Mouse (Mus musculus) heart, adult 2 months (tissue): ENCODE data around the gene Epha7. TPM values are rescaled to one million over a fixed set of nuclear protein-coding genes. Genes with fewer than 3 reads are reported as not detected.

Experiments used
- DNase-seq, 2 experiments: peaks; one replicate each; pipeline ENCODE4 v3.0.0; 2021
- H3K27ac ChIP-seq: fragments of 200-600 bp; 2 replicates; pipeline ENCODE4 v1.8.1; 2022
- H3K27me3 ChIP-seq: fragments of 200-500 bp; 2 replicates; pipeline ENCODE4 v1.6.1; 2012; ENCODE audit warnings: mild to moderate bottlenecking, low read length, inconsistent platforms, mixed read lengths; ENCODE audit not compliant: control insufficient read depth, insufficient read depth
- H3K36me3 ChIP-seq: fragments of 200-500 bp; 2 replicates; pipeline ENCODE4 v1.6.1; 2012; ENCODE audit warnings: low read length, inconsistent platforms; ENCODE audit not compliant: control insufficient read depth, insufficient read depth
- H3K4me1 ChIP-seq: fragments of 200-500 bp; 2 replicates; pipeline ENCODE4 v1.6.1; 2011; ENCODE audit warnings: low read length; ENCODE audit not compliant: control insufficient read depth, insufficient read depth
- H3K4me3 ChIP-seq: fragments of 200-600 bp; 2 replicates; pipeline ENCODE4 v1.8.1; 2022
- H3K79me2 ChIP-seq: fragments of 200-500 bp; replicated peaks from 2 replicates; pipeline ENCODE4 v1.6.1; 2012; ENCODE audit warnings: mild to moderate bottlenecking, inconsistent platforms, low read length, moderate library complexity, mixed read lengths; ENCODE audit not compliant: control insufficient read depth, insufficient read depth
- H3K9ac ChIP-seq: fragments of 200-500 bp; 2 replicates; pipeline ENCODE4 v1.6.1; 2012; ENCODE audit warnings: low read depth, mild to moderate bottlenecking, control low read depth, inconsistent platforms, low read length, mixed read lengths
- CTCF ChIP-seq: fragments of 200-600 bp; IDR thresholded peaks from 2 replicates; pipeline ENCODE4 v1.8.1; 2022; ENCODE audit warnings: antibody characterized with exemption, mild to moderate bottlenecking, moderate library complexity
- EP300 ChIP-seq: fragments of 200-500 bp; IDR thresholded peaks from 2 replicates; pipeline ENCODE4 v1.6.1; 2011; ENCODE audit warnings: low read depth, low read length, control low read depth; ENCODE audit not compliant: insufficient read depth
- POLR2A ChIP-seq: fragments of 200-500 bp; IDR thresholded peaks from 2 replicates; pipeline ENCODE4 v1.6.1; 2011; ENCODE audit warnings: mild to moderate bottlenecking, low read depth, low read length, control low read depth; ENCODE audit not compliant: insufficient read depth
- WGBS: fragments of 180-500 bp; shearing (Covaris S2); methylation state at CpG from one replicate; pipeline ENCODE4 v1.1.7; 2018; 5-methylcytosine and 5-hydroxymethylcytosine counted together
- intact Hi-C: fragments of 180-260 bp; cut with DNase I; formaldehyde crosslinking; loops from one replicate; pipeline ENCODE4 v1.15.1; 2025
- polyA plus RNA-seq: library from polyadenylated mRNA; depleted of rRNA; stranded (reverse); fragments of >200 nt; gene quantifications from 2 replicates; pipeline ENCODE4 v1.2.3, GENCODE M21; 2012
- total RNA-seq, 2 experiments: library from RNA; stranded (reverse); gene quantifications; 2 replicates each; pipeline ENCODE4 v1.2.3; 2021

Gene Epha7
- total and polyA plus RNA-seq, 3 experiments: 1.2 to 6.9 (median 6.4) TPM

DNA sequence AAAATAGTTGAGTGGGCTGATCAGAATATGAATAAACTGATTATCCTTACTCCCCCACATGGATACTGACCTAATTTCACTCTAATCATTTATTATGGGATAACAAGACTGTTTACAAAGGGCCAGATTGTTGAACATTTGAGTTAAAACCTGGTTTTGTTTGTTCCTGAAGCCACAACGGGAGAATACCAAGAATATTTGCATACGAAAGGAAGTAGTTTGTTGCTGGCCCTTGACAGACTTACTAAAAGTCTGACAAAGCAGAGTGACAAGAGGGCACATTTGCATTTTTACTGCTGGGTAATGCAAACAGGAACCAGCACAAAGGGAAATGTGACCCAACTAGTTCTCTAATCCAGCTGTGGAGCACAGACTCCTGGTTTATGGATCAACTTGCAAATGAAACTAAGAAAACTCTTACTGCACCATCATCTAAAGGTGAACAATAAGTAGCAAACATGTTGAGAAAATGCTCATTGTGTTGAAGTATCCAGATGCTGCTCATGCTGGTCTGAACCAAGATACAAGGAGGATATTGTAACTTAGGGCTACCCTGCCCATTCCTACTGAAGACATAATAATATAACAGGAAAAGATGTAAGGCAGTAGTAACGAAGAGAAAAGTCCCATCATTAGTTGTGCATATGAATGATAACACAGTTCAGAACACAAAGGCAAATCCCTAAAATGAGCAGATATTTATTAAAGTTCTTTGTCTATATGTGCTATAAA is 154.8 kb downstream of the Epha7 start:
- Histone ChIP-seq H3K27ac (no peak overlapping the region), H3K9ac (no peak overlapping the region), H3K4me1 (no peaks in the 10 kb centered on the region), H3K79me2 (no peaks in the 10 kb centered on the region), H3K36me3 (no peaks in the 10 kb centered on the region), H3K4me3 (no peak overlapping the region), H3K27me3 (no peaks in the 10 kb centered on the region)
- intact Hi-C loops: no loop called here
- no peak for DNase-seq
- WGBS: 62% methylated on average over 3 of the region's 3 CpGs
- TF ChIP-seq EP300 (no peak), POLR2A (no peak), CTCF (no peak)

DNA sequence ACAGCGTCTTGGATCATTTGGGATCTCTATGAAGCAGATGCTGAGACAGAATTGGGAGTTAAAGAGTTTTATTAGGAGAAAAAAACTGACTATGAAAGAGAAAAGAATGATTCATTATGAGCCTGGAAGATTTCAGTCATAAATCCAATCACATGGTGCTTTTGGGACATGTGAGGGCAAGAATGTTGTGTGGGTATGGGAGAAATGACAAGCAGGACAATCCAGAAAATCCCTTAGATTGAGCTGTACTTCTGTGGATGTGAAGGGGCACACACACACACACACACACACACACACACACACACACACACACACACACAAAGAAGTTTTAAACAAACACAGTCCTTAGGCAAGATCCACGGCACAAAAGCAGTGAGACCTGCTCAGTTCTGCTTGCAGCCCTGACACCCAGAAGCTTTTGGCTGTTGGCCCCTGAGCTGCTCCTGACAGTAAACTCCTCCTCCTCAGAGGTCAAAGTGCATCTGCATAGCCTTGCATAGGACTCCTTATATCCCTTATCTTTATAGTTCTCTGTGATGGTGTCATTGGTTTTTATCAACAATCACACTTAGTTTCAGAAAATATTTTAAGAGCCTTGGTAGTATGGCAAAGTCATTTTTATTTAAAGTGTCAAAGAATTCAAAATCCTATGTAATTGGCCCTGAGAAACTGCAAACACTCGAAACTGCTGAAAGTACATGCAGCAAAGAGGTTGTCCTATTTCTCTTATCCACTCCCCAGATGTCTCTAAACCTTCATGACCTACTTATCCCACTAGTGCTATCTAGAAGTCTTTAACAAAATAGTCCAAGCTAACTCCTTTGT is 185.7 kb downstream of the Epha7 start:
- Histone ChIP-seq H3K27ac (no peak overlapping the region), H3K4me1 (no peaks in the 10 kb centered on the region), H3K36me3 (no peaks in the 10 kb centered on the region), H3K79me2 (no peaks in the 10 kb centered on the region), H3K9ac (no peak overlapping the region), H3K4me3 (no peak overlapping the region), H3K27me3 (no peaks in the 10 kb centered on the region)
- 47% methylated on average over 3 of the region's 3 CpGs for WGBS
- intact Hi-C loops: no loop called here
- DNase-seq: no peak
- no peak for TF ChIP-seq CTCF
- TF ChIP-seq EP300: no peak
- no peak for TF ChIP-seq POLR2A

DNA sequence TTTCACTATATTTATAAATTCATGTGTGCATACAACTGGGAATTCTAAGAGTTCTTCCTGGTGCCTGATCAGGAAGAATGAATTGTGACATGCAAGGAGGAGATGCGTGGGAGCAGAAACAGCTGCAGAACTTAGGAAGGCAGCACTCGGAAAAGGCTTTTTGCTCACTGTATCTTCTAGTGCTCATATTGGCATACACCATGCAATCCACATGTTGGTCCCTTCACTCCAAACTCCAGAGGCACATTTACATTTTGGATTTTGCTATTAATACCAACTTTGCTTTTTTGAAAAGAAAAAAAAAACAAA is 186.3 kb downstream of the Epha7 start:
- no peak for DNase-seq
- H3K4me1 ChIP-seq: no peaks in the 10 kb centered on the region
- no peak overlapping the region for H3K9ac ChIP-seq
- no peak overlapping the region for H3K4me3 ChIP-seq
- intact Hi-C loops: no loop called here
- H3K79me2 ChIP-seq: no peaks in the 10 kb centered on the region
- TF ChIP-seq CTCF (no peak), EP300 (no peak), POLR2A (no peak)
- WGBS: 40% methylated on average over 2 of the region's 2 CpGs
- H3K36me3 ChIP-seq: no peaks in the 10 kb centered on the region
- H3K27me3 ChIP-seq: no peaks in the 10 kb centered on the region
- H3K27ac ChIP-seq: no peak overlapping the region

DNA sequence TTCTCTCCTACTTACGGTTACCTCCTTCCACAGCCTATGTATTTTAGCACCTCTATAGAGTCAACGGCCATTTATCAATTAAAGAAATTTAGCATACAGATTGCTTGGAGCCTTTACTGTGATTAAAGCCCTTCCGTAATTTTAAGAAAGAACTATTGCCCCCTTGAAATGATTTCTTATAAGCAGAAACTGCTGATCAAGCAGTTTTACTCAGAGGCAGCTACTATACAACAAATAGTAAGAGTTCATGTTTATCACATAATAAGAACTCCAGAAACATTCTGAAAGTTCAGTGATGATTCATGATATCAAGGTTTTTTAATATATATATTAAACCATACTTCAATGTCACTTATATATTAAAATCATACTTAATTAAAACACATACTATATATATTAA is 197.4 kb downstream of the Epha7 start:
- no peaks in the 10 kb centered on the region for H3K4me1 ChIP-seq
- H3K27ac ChIP-seq: no peak overlapping the region
- DNase-seq: no peak
- H3K36me3 ChIP-seq: no peaks in the 10 kb centered on the region
- 91% methylated on average over 3 of the region's 3 CpGs for WGBS
- H3K9ac ChIP-seq: no peak overlapping the region
- no peak overlapping the region for H3K4me3 ChIP-seq
- no peaks in the 10 kb centered on the region for H3K79me2 ChIP-seq
- no peaks in the 10 kb centered on the region for H3K27me3 ChIP-seq
- TF ChIP-seq EP300: no peak
- TF ChIP-seq CTCF: no peak
- TF ChIP-seq POLR2A: no peak
- intact Hi-C loops: no loop called here
